Mouse (Mus musculus) fibroblast of lung, adult 2 months (primary cell): ENCODE results near the gene Snn.

Experiments
- DNase-seq: peaks from one replicate; pipeline ENCODE4 v3.0.0-alpha.2; 2011; ENCODE audit warnings: low read depth

Gene Snn

GRCm38 (mm10) chr16:11086299-11086698 is 25.6 kb downstream of the Snn start:
- DNase-seq: no peak

- peak; percentile 83 for DNase-seq
Observed at GRCm38 (mm10) chr16:11086856-11087588, 26.3 kb downstream of the Snn start.

- no peak for DNase-seq
Observed at GRCm38 (mm10) chr16:11090836-11091570, 30.3 kb downstream of the Snn start.

- no peak for DNase-seq
Observed at GRCm38 (mm10) chr16:11092061-11092460, 31.3 kb downstream of the Snn start.

- DNase-seq: no peak
Observed at GRCm38 (mm10) chr16:11092523-11092922, 31.8 kb downstream of the Snn start.

- DNase-seq: no peak
Observed at GRCm38 (mm10) chr16:11093717-11094386, 33.1 kb downstream of the Snn start.

GRCm38 (mm10) chr16:11097301-11097700 is 36.6 kb downstream of the Snn start:
- no peak for DNase-seq

DNA sequence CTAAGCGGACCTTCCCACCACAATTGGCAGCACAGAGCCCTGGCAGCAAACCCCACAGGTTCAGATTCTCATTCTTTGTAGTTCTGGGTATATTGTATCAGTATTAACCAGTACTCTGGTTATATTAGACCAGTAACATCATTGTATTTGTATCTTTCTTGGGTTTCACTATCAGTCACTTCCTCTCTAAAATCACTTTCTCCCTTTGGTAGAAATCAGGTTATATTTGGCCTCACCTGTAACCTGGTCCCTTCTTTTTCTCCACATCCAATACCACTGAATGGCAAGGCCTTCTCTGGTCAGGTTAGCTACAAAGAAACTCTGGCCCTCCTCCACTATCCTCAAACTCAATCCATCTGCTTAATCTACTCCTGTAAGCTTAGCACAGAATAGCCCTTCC is 44.2 kb downstream of the Snn start:
- no peak for DNase-seq

GRCm38 (mm10) chr16:11109198-11109740 is 48.5 kb downstream of the Snn start:
- DNase-seq: no peak

GRCm38 (mm10) chr16:11122625-11123024 is 61.9 kb downstream of the Snn start:
- no peak for DNase-seq

GRCm38 (mm10) chr16:11124110-11124509 is 63.4 kb downstream of the Snn start:
- DNase-seq: no peak
